Mouse (Mus musculus) monocyte, adult 5-6 weeks (primary cell): Measurements from ENCODE around the gene Polr2g. TPM values are rescaled to one million over a fixed set of nuclear protein-coding genes. Genes with fewer than 3 reads are reported as not detected.

Source experiments
- ATAC-seq: fragments of 153-309, 156-312 bp; replicated peaks from 2 replicates; pipeline ENCODE4 v1.8.0; 2017; ENCODE audit warnings: mild to moderate bottlenecking; ENCODE audit not compliant: low TSS enrichment, insufficient number of reproducible peaks, severe bottlenecking, poor library complexity, low FRiP score
- total RNA-seq: library from RNA; stranded (forward); fragments of 200-1000, 200-491, 200-594 nt; gene quantifications from 3 replicates; pipeline ENCODE4 v1.2.3, GENCODE M21; 2017

Polr2g gene
- total RNA-seq, 1 experiment from 2014 or later, result 48.4 TPM

- ATAC-seq, result peak; percentile 87
These were observed 21.4 kb upstream of the Polr2g start, which contains the start of gene Hnrnpul2 for GRCm38 (mm10) chr19:8819596-8820423. Gene Hnrnpul2, plus strand, starts transcription at chr19:8820010.

GRCm38 (mm10) chr19:8818801-8819595 is 20.6 kb upstream of the Polr2g start, which contains the start of gene Ttc9c:
Gene Ttc9c, minus strand, starts transcription at chr19:8819333.
- ATAC-seq, result peak; percentile 72

GRCm38 (mm10) chr19:8818301-8818798 is 20.0 kb upstream of the Polr2g start:
- no peak for ATAC-seq

- ATAC-seq, result no peak
These were observed 18.6 kb upstream of the Polr2g start for GRCm38 (mm10) chr19:8817001-8817400.

- ATAC-seq, result no peak
These were observed 17.4 kb upstream of the Polr2g start for GRCm38 (mm10) chr19:8815812-8816211.

- ATAC-seq, result peak; percentile 28; the same call in 1 of the 2 replicates
These were observed 8.4 kb upstream of the Polr2g start for GRCm38 (mm10) chr19:8806810-8807209.

GRCm38 (mm10) chr19:8803879-8804660 is 5.7 kb upstream of the Polr2g start:
- no peak for ATAC-seq

- ATAC-seq, result no peak
These were observed 4.9 kb upstream of the Polr2g start for GRCm38 (mm10) chr19:8803204-8803780.

GRCm38 (mm10) chr19:8802130-8802821 is 3.9 kb upstream of the Polr2g start, which contains the start of gene Zbtb3:
Gene Zbtb3, plus strand, starts transcription at chr19:8802555.
- ATAC-seq, result peak; percentile 91

- no peak for ATAC-seq
These were observed 554 bp upstream of the Polr2g start for GRCm38 (mm10) chr19:8798947-8799315.

GRCm38 (mm10) chr19:8790171-8790570 is 8.2 kb downstream of the Polr2g start:
- no peak for ATAC-seq

GRCm38 (mm10) chr19:8789171-8789570 is 9.2 kb downstream of the Polr2g start:
- no peak for ATAC-seq

GRCm38 (mm10) chr19:8788521-8788920 is 9.9 kb downstream of the Polr2g start:
- ATAC-seq, result no peak

- ATAC-seq, result peak; percentile 98
These were observed 12.2 kb downstream of the Polr2g start, which contains the start of gene Taf6l for GRCm38 (mm10) chr19:8786008-8786781. Gene Taf6l, minus strand, starts transcription at chr19:8786417.

GRCm38 (mm10) chr19:8774951-8775421 is 23.4 kb downstream of the Polr2g start:
- ATAC-seq, result no peak

GRCm38 (mm10) chr19:8774086-8774835 is 24.1 kb downstream of the Polr2g start, which contains the start of gene Tmem179b:
Gene Tmem179b, minus strand, starts transcription at chr19:8774467.
- ATAC-seq, result peak; percentile 87
